Mouse (Mus musculus) limb, embryonic 13.5 days (tissue): Measurements from ENCODE around the gene Mtus2. TPM values are rescaled to one million over a fixed set of nuclear protein-coding genes. Genes with fewer than 3 reads are reported as not detected.

ENCODE experiments used
- ATAC-seq: fragments of 200-750 bp; cut with Nextera tagmentation; 2 replicates; pipeline ENCODE4 v1.8.0; 2017; ENCODE audit warnings: low read depth, moderate number of reproducible peaks, moderate TSS enrichment; ENCODE audit not compliant: low FRiP score
- H3K27ac ChIP-seq: fragments of 300-500 bp; sonication (generic); 2 replicates; pipeline ENCODE4 v1.5.1; 2015; ENCODE audit warnings: inconsistent platforms, mild to moderate bottlenecking, moderate library complexity
- H3K27me3 ChIP-seq: fragments of 300-500 bp; sonication (generic); 2 replicates; pipeline ENCODE4 v1.6.1; 2015; ENCODE audit warnings: mild to moderate bottlenecking, inconsistent platforms
- H3K36me3 ChIP-seq: fragments of 300-500 bp; sonication (generic); 2 replicates; pipeline ENCODE4 v1.6.1; 2015; ENCODE audit warnings: inconsistent platforms, mild to moderate bottlenecking, moderate library complexity
- H3K4me1 ChIP-seq: fragments of 300-500 bp; sonication (generic); 2 replicates; pipeline ENCODE4 v1.6.1; 2015; ENCODE audit warnings: inconsistent platforms
- H3K4me2 ChIP-seq: fragments of 300-500 bp; sonication (generic); replicated peaks from 2 replicates; pipeline ENCODE4 v1.6.1; 2015; ENCODE audit warnings: inconsistent platforms, mild to moderate bottlenecking, moderate library complexity
- H3K4me3 ChIP-seq: fragments of 300-500 bp; sonication (generic); 2 replicates; pipeline ENCODE4 v1.5.1; 2015; ENCODE audit warnings: moderate library complexity, mild to moderate bottlenecking, inconsistent platforms
- H3K9ac ChIP-seq: fragments of 300-500 bp; sonication (generic); 2 replicates; pipeline ENCODE4 v1.6.1; 2015; ENCODE audit warnings: mild to moderate bottlenecking, inconsistent platforms
- H3K9me3 ChIP-seq: fragments of 300-500 bp; sonication (generic); 2 replicates; pipeline ENCODE4 v1.6.1; 2016; ENCODE audit warnings: inconsistent platforms
- WGBS: fragments of 180-500 bp; shearing (Covaris S2); methylation state at CpG from one replicate; pipeline ENCODE4 v1.1.7; 2015; 5-methylcytosine and 5-hydroxymethylcytosine counted together
- polyA plus RNA-seq: library from polyadenylated mRNA; unstranded; fragments of >200 nt; fragmentation: Nextera tagmentation; extraction: Ambion mirVana; gene quantifications from 2 replicates; pipeline ENCODE4 v1.2.1, GENCODE M21; 2015

The Mtus2 gene
- polyA plus RNA-seq, 1 experiment from 2014 or later: 7.0 TPM

- peaks cover 17% of the 10 kb centered on the region for H3K4me1 ChIP-seq
- 92% methylated on average over 1 of the region's 1 CpGs for WGBS
- no peaks in the 10 kb centered on the region for H3K9me3 ChIP-seq
- H3K4me2 ChIP-seq: no peak overlapping the region
- H3K4me3 ChIP-seq: no peak overlapping the region
- H3K27me3 ChIP-seq: peaks cover 38% of the 10 kb centered on the region
- ATAC-seq: no peak
- no peak overlapping the region for H3K27ac ChIP-seq
- no peak overlapping the region for H3K9ac ChIP-seq
- H3K36me3 ChIP-seq: no peaks in the 10 kb centered on the region
These were observed 3.7 kb downstream of the Mtus2 start for GRCm38 (mm10) chr5:147960793-147961192.

- Histone ChIP-seq H3K27ac (no peak overlapping the region), H3K36me3 (no peaks in the 10 kb centered on the region), H3K9me3 (no peaks in the 10 kb centered on the region), H3K9ac (no peak overlapping the region), H3K4me2 (no peak overlapping the region), H3K4me3 (no peak overlapping the region), H3K27me3 (peaks cover 9% of the 10 kb centered on the region), H3K4me1 (no peaks in the 10 kb centered on the region)
- no peak for ATAC-seq
- WGBS: 68% methylated on average over 13 of the region's 13 CpGs
These were observed 6.9 kb downstream of the Mtus2 start for GRCm38 (mm10) chr5:147963820-147964580.

DNA sequence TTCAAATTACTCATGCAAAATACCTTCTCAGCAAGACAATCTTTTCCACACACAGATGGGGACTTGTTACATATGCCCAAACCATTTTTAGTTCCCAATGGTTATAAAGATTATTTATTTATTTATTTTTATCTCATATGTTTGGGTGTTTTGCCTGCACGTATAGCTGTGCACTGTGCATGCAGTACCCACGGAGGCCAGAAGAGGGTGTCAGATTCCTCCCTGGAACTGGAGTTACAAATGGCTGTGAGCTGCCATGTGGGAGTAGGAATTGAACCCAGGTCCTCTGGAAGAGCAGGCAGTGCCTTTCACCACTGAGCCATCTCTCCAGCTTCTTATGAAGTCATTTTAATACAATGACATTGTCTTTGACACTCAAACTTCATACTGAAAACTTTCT lies 7.7 kb downstream of the Mtus2 start:
- Histone ChIP-seq H3K4me2 (no peak overlapping the region), H3K4me1 (no peaks in the 10 kb centered on the region), H3K4me3 (no peak overlapping the region), H3K9me3 (no peaks in the 10 kb centered on the region), H3K9ac (no peak overlapping the region), H3K27ac (no peak overlapping the region), H3K36me3 (no peaks in the 10 kb centered on the region), H3K27me3 (0 out of 2 replicates have a peak, but pooled peaks cover 6% of the 10 kb centered on the region)
- 50% methylated on average over 2 of the region's 2 CpGs for WGBS
- ATAC-seq: no peak

DNA sequence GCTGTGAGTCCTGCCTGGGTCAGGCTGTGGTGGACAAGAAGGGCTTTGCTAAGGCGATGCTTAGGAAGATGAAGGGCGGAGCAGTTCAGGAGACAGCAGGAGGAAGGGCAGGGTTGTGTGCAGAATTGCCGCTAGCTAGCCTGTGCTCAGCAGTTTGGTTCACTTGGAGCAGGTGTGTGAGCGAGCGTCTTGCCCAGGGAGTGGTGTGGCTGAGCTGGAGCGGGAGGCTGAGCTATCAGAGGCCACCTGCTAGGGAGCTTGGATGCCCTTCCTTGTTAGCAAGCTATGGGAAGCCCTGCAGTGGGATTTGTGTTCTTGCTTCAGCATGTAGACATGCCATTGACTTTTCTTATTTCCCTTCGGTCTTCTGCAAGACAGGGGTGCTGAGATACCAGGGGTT lies 9.5 kb downstream of the Mtus2 start:
- Histone ChIP-seq H3K27me3 (0 out of 2 replicates have a peak, but pooled peaks cover 5% of the 10 kb centered on the region), H3K9ac (no peak overlapping the region), H3K4me2 (no peak overlapping the region), H3K4me3 (no peak overlapping the region), H3K4me1 (no peaks in the 10 kb centered on the region), H3K9me3 (no peaks in the 10 kb centered on the region), H3K27ac (no peak overlapping the region), H3K36me3 (no peaks in the 10 kb centered on the region)
- WGBS: 80% methylated on average over 7 of the region's 7 CpGs
- ATAC-seq: no peak

DNA sequence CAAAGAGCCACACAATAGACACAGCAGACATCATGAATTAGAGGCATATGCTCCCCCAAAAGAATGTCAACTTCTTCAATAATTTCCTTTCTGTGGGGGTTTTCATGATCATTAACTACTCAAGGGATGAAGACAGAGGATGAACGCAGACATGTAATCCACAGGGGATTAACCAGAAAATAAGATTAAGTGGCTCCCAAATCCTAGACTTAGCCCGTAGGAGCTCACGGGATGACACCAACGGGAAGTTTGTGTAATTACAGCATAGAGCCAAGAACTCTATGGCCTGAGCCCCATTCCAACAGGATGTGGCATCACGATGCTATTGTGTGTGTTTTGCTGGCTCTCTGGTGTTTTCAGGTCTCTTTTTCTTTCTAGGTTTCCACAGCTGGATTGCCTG lies 12.4 kb downstream of the Mtus2 start:
- 0 out of 2 replicates have a peak, but pooled peaks cover 3% of the 10 kb centered on the region for H3K27me3 ChIP-seq
- H3K4me3 ChIP-seq: no peak overlapping the region
- no peak overlapping the region for H3K9ac ChIP-seq
- ATAC-seq: no peak
- H3K4me1 ChIP-seq: no peaks in the 10 kb centered on the region
- no peaks in the 10 kb centered on the region for H3K36me3 ChIP-seq
- WGBS: 85% methylated on average over 5 of the region's 5 CpGs
- no peaks in the 10 kb centered on the region for H3K9me3 ChIP-seq
- no peak overlapping the region for H3K4me2 ChIP-seq
- no peak overlapping the region for H3K27ac ChIP-seq

DNA sequence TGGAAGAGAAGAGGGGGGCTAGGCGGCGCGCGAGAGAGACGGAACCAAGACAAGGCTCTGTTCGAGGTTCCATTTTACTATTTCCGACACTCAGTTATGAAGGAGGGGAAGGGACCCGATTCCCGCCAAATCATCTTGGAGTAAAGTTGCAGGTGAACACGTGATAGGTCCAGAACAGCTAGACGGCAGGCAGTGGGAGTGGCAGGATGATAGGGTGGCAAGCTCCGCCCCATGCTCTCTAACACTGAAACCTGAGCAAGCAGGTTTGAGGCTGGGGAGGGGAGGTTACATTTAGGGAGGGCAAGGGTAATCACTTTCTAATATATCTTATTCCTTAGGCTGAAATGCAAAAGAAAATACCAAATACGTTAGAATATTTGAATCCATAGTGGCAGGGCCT lies 18.9 kb downstream of the Mtus2 start:
- WGBS: 56% methylated on average over 13 of the region's 13 CpGs
- 0 out of 2 replicates have a peak overlapping the region, but pooled peaks have one; percentile 17 for H3K4me2 ChIP-seq
- no peak overlapping the region for H3K27ac ChIP-seq

DNA sequence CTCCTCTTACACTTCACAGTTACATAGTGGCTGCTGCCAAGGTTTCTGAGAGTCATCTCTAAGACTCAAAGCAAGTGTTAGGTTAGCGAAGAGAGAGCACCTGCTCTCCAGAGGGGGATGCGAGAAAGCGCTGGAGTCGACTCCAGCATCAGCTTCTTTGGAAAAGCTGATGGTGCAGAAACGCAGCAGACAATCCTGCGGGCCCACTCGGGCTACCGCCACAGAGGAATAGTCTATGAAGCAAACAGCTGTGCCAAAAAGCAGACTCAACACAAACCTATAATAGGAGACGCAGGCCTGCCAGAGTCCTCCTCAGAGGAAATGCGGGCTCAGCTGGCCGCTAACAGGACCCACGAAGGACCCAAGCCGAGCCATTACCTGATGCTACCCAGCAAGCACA lies 23.5 kb downstream of the Mtus2 start:
- no peaks in the 10 kb centered on the region for H3K9me3 ChIP-seq
- no peaks in the 10 kb centered on the region for H3K4me1 ChIP-seq
- no peak overlapping the region for H3K27ac ChIP-seq
- no peak overlapping the region for H3K9ac ChIP-seq
- no peaks in the 10 kb centered on the region for H3K36me3 ChIP-seq
- no peak overlapping the region for H3K4me2 ChIP-seq
- WGBS: 82% methylated on average over 13 of the region's 13 CpGs
- ATAC-seq: no peak
- H3K27me3 ChIP-seq: no peaks in the 10 kb centered on the region
- no peak overlapping the region for H3K4me3 ChIP-seq

More for the DNA sequence above, 18.9 kb downstream of the Mtus2 start:
- Histone ChIP-seq H3K36me3 (no peaks in the 10 kb centered on the region), H3K9me3 (no peaks in the 10 kb centered on the region), H3K4me1 (no peaks in the 10 kb centered on the region), H3K27me3 (no peaks in the 10 kb centered on the region), H3K9ac (no peak overlapping the region), H3K4me3 (no peak overlapping the region)
- no peak for ATAC-seq

- no peak overlapping the region for H3K4me2 ChIP-seq
- no peak for ATAC-seq
- no peaks in the 10 kb centered on the region; the same call in 1 of the 2 replicates for H3K4me1 ChIP-seq
- no peak overlapping the region for H3K27ac ChIP-seq
- WGBS: 66% methylated on average over 4 of the region's 4 CpGs
- H3K9ac ChIP-seq: no peak overlapping the region
- H3K4me3 ChIP-seq: no peak overlapping the region
- H3K36me3 ChIP-seq: no peaks in the 10 kb centered on the region
- no peaks in the 10 kb centered on the region for H3K27me3 ChIP-seq
- H3K9me3 ChIP-seq: 0 out of 2 replicates have a peak, but pooled peaks cover 8% of the 10 kb centered on the region
These were observed 33.2 kb downstream of the Mtus2 start for GRCm38 (mm10) chr5:147990289-147990688.

DNA sequence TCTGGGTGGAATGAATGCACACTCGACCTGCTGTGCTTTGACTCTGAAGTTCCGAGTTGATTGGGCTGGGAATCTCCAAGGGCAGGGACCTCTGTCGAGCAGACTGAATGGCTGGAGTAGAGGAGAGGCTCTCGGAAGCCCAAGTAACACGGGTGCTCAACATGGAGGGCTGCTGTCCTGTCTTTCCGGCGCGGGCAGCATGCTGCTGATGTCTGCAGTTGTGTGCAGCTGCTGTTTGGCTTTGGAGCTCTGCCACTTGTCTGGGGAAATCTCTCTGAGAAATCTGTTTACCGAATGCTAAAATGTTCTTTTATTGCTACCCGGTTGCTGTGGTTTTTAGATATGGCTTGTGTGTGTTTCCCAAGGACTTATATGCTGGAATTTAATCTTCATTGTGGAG lies 33.7 kb downstream of the Mtus2 start:
- Histone ChIP-seq H3K27me3 (no peaks in the 10 kb centered on the region), H3K9me3 (0 out of 2 replicates have a peak, but pooled peaks cover 8% of the 10 kb centered on the region), H3K4me1 (no peaks in the 10 kb centered on the region; the same call in 1 of the 2 replicates), H3K27ac (no peak overlapping the region), H3K9ac (no peak overlapping the region), H3K4me3 (no peak overlapping the region), H3K4me2 (no peak overlapping the region), H3K36me3 (no peaks in the 10 kb centered on the region)
- no peak for ATAC-seq
- 76% methylated on average over 10 of the region's 10 CpGs for WGBS

GRCm38 (mm10) chr5:147992581-147993378 lies 35.7 kb downstream of the Mtus2 start:
- Histone ChIP-seq H3K36me3 (no peaks in the 10 kb centered on the region), H3K9me3 (no peaks in the 10 kb centered on the region), H3K4me2 (peak overlapping the region; percentile 45), H3K9ac (no peak overlapping the region), H3K4me1 (no peaks in the 10 kb centered on the region; the same call in 1 of the 2 replicates), H3K27me3 (no peaks in the 10 kb centered on the region), H3K4me3 (no peak overlapping the region), H3K27ac (no peak overlapping the region)
- 15% methylated on average over 20 of the region's 20 CpGs for WGBS
- ATAC-seq: peak; percentile 73; the same call in 1 of the 2 replicates

GRCm38 (mm10) chr5:148005263-148005662 lies 48.1 kb downstream of the Mtus2 start:
- H3K27me3 ChIP-seq: no peaks in the 10 kb centered on the region
- H3K4me1 ChIP-seq: no peaks in the 10 kb centered on the region
- ATAC-seq: no peak
- H3K4me3 ChIP-seq: no peak overlapping the region
- H3K9me3 ChIP-seq: peaks cover 2% of the 10 kb centered on the region; the same call in 1 of the 2 replicates
- H3K27ac ChIP-seq: no peak overlapping the region
- 33% methylated on average over 4 of the region's 4 CpGs for WGBS
- H3K36me3 ChIP-seq: no peaks in the 10 kb centered on the region
- no peak overlapping the region for H3K9ac ChIP-seq
- no peak overlapping the region for H3K4me2 ChIP-seq

- Histone ChIP-seq H3K27me3 (no peaks in the 10 kb centered on the region), H3K9ac (no peak overlapping the region), H3K36me3 (no peaks in the 10 kb centered on the region), H3K27ac (no peak overlapping the region), H3K4me3 (no peak overlapping the region), H3K4me1 (no peaks in the 10 kb centered on the region), H3K4me2 (no peak overlapping the region), H3K9me3 (peaks cover 2% of the 10 kb centered on the region)
- WGBS: 86% methylated on average over 5 of the region's 5 CpGs
- no peak for ATAC-seq
These were observed 55.0 kb downstream of the Mtus2 start for GRCm38 (mm10) chr5:148012156-148012555.
